Mouse (Mus musculus): ENCODE results near the gene Ehd3.
A peak's percentile ranks its signal among the peaks of the same experiment; 100 is the strongest.
"Not testable (repeated sequence)": the region's sequence is repeated elsewhere in the genome, so short reads cannot be mapped to it uniquely, and the experiment has no call there.

The Ehd3 gene

GRCm38 (mm10) chr17:73826106-73826505 is 22.2 kb downstream of the Ehd3 start:
- peak; percentile 33 to 77 for DNase-seq

- DNase-seq = no peak
These were observed 23.5 kb downstream of the Ehd3 start for GRCm38 (mm10) chr17:73827446-73827845.

GRCm38 (mm10) chr17:73830511-73830910 is 26.6 kb downstream of the Ehd3 start:
- DNase-seq = no peak

- DNase-seq = no peak
These were observed 27.5 kb downstream of the Ehd3 start for GRCm38 (mm10) chr17:73831427-73831826.

- DNase-seq = no peak
These were observed 29.0 kb downstream of the Ehd3 start for GRCm38 (mm10) chr17:73832901-73833300.

GRCm38 (mm10) chr17:73833474-73833873 is 29.5 kb downstream of the Ehd3 start:
- no peak for DNase-seq

- DNase-seq = no peak
These were observed 32.7 kb downstream of the Ehd3 start for GRCm38 (mm10) chr17:73836601-73837000.

- DNase-seq = no peak
These were observed 33.3 kb downstream of the Ehd3 start for GRCm38 (mm10) chr17:73837244-73837643.

- no peak for DNase-seq
These were observed 35.3 kb downstream of the Ehd3 start for GRCm38 (mm10) chr17:73839086-73839835.

- not testable (repeated sequence) for DNase-seq
These were observed 35.9 kb downstream of the Ehd3 start for GRCm38 (mm10) chr17:73839876-73840275.

GRCm38 (mm10) chr17:73842963-73843362 is 39.0 kb downstream of the Ehd3 start:
- no peak for DNase-seq

GRCm38 (mm10) chr17:73845632-73846031 is 41.7 kb downstream of the Ehd3 start:
- peak in 1 of 2 experiments; percentile 35 for DNase-seq

- DNase-seq = no peak
These were observed 43.5 kb downstream of the Ehd3 start for GRCm38 (mm10) chr17:73847399-73847798.

GRCm38 (mm10) chr17:73853041-73853440 is 49.1 kb downstream of the Ehd3 start:
- DNase-seq = peak; percentile 27 to 53

GRCm38 (mm10) chr17:73853717-73854116 is 49.8 kb downstream of the Ehd3 start:
- DNase-seq = no peak

- DNase-seq = no peak
These were observed 65.2 kb downstream of the Ehd3 start for GRCm38 (mm10) chr17:73869008-73869685.

GRCm38 (mm10) chr17:73870956-73871605 is 67.1 kb downstream of the Ehd3 start:
- DNase-seq = no peak

- no peak for DNase-seq
These were observed 71.3 kb downstream of the Ehd3 start for GRCm38 (mm10) chr17:73875268-73875667.

- DNase-seq = no peak
These were observed 71.7 kb downstream of the Ehd3 start for GRCm38 (mm10) chr17:73875674-73876073.

- no peak for DNase-seq
These were observed 75.5 kb downstream of the Ehd3 start for GRCm38 (mm10) chr17:73879262-73879916.

GRCm38 (mm10) chr17:73880286-73880685 is 76.4 kb downstream of the Ehd3 start:
- no peak for DNase-seq

GRCm38 (mm10) chr17:73881295-73881694 is 77.4 kb downstream of the Ehd3 start:
- peak; percentile 14 to 56 for DNase-seq

All from kidney, postnatal 25 days (tissue).